Mouse (Mus musculus) spleen, adult 2 months (tissue): ENCODE results near the gene Mlh1.

Source experiments
- CTCF ChIP-seq: fragments of 200-500 bp; IDR thresholded peaks from 2 replicates; pipeline ENCODE4 v1.5.1; 2011; ENCODE audit warnings: mild to moderate bottlenecking, inconsistent platforms; ENCODE audit not compliant: insufficient read depth, insufficient read length, insufficient replicate concordance; ENCODE audit errors: extremely low read depth
- POLR2A ChIP-seq: fragments of 200-500 bp; IDR thresholded peaks from 2 replicates; pipeline ENCODE4 v1.6.1; 2011; ENCODE audit warnings: low read depth, low read length, inconsistent platforms

DNA sequence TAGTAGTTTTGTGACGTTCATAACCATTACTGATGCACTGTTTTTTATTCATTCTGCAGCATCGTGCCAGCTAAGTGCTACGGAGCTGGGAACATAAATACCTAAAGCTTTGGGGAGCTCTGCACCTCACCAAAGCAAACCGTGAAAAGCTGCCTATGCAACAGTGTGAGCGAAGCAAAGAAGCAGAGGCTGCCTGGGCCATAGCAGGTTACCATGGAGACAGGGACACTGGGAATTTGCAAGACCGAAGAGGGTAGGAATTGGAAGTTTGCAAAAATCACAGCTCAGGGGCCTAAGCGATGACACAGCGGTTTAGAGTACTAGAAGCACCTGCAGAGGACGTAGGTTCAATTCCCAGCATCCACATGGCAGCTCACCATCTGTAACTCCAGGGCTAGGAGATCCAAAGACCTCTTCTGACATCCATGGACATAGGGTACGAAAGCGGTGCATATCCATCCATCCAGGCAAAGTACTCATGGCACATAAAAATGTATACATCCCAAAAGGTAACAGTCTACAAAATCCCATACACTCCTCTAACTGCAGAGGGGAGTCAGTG lies 19.0 kb upstream of the Mlh1 start:
- TF ChIP-seq CTCF (no peak), POLR2A (no peak)
